Mouse (Mus musculus) thymus, postnatal 25 days (tissue): ENCODE results near the gene Serpine3.
"Not testable (repeated sequence)": the region's sequence is repeated elsewhere in the genome, so short reads cannot be mapped to it uniquely, and the experiment has no call there.

Experiments used
- DNase-seq: peaks from one replicate; pipeline ENCODE4 v3.0.0; 2022

Serpine3 gene

DNA sequence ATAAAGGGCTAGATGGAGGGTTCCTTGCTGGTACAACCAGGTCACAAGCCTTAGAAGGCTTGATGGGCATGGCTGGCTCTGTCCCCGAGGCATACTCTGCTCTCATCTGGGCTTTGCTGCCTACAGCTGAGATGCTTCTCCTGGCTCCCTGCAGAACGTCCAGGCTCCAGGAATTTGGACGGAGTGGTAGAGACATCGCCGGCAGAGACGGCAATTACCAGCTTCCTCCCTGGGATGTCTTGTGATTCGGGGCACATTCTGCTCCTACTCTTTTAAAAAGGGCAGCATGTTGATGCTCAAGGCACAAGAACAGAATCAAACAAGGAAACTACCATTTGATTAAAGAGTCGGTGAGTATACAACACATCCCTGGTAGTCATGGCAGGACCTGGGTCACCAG lies at the start of gene Serpine3:
TSS of gene Serpine3 (plus strand) at position 301 of the 400 bp plus-strand sequence.
- no peak for DNase-seq

- no peak for DNase-seq
Measured at GRCm38 (mm10) chr14:62622393-62622792, 41.1 kb upstream of the Serpine3 start.

- no peak for DNase-seq
Measured at GRCm38 (mm10) chr14:62627951-62628350, 35.5 kb upstream of the Serpine3 start.

DNA sequence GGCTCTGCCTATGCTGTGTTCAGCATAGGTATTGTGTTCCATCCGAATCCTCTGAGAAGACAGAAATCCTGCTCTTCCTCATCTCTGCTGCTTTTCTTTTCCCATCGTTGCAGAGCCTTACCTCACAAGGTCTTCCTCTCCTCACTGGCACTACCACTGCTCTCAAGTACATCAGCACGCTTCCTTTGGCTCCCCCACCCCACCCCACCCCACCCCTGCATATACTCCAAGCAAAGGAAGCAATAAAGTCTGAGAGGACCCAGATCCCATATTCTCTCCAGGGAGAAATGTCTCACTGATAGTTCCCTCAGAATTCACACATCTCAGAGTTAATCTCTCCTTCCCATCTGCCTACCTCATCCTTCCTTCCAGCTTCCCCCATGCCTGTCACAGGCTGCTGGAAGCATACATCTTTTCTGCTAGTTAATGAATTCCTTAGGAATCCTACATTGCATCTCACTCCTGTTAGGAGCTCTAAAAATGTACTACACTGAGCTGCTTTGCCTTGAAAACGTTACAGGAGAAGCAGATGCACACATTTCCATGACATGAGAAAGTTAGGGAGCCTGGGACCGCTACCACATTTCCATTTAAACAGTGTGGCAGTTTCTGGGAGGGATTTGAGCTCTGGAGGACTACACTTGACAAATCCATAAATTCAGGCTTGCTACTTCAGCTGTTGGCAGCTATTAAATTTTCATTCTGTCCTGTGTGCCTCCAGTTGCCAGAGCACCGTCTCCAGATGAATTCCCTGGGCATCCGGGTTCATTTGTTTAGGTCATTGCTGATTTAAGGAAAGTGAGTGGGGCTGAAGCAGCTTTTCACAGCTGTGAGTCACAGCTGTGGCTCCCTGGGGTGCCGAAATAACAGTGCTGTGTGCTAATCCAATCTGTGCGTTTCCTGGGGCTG lies 25.8 kb upstream of the Serpine3 start:
- no peak for DNase-seq

- no peak for DNase-seq
Measured at GRCm38 (mm10) chr14:62638345-62638702, 25.1 kb upstream of the Serpine3 start.

DNA sequence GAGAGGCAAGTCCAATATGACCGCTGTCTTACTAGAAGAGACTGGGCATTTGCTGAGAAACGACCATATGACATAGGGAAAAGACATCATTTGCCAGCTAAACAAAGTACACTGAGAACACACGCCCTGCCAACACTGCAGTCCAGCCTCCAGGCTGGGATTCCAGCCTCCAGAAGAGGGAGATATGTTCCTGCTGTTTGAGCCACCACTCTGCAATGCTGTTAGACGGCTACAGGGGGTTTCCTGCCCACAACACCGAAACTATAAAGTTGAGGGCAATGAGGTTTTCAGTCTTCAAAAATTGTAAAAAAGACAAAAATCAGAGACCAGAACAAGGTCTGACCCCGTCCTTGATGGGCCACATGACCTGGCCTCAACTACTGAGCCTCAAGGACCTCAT lies 24.4 kb upstream of the Serpine3 start:
- DNase-seq: no peak

GRCm38 (mm10) chr14:62639551-62639950 lies 23.9 kb upstream of the Serpine3 start:
- DNase-seq: no peak

- DNase-seq: no peak
Measured at GRCm38 (mm10) chr14:62640396-62640795, 23.1 kb upstream of the Serpine3 start.

GRCm38 (mm10) chr14:62642368-62642767 lies 21.1 kb upstream of the Serpine3 start:
- not testable (repeated sequence) for DNase-seq

GRCm38 (mm10) chr14:62648405-62648804 lies 15.1 kb upstream of the Serpine3 start:
- DNase-seq: no peak

- DNase-seq: no peak
Measured at GRCm38 (mm10) chr14:62650376-62650775, 13.1 kb upstream of the Serpine3 start.

- no peak for DNase-seq
Measured at GRCm38 (mm10) chr14:62651771-62652170, 11.7 kb upstream of the Serpine3 start.

- DNase-seq: no peak
Measured at GRCm38 (mm10) chr14:62655996-62656395, 7.5 kb upstream of the Serpine3 start.

DNA sequence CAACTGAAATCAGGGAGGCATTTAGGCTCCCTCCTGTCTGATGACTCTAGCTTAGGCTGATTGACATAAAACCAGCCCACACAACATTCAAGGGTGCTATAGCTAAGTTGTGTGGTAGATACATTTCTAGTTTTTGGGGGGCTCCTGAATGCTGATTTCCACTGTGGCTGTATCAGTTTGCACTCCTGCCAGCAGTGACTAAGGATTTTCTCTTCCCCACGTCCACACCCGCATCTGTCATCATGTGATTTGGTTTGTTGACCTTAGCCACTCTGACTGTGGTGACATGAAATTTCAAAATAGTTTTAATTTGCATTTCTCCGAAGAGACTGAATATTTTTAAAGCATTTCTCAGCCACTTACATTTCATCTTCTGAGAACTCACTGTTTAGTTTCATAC lies 6.0 kb upstream of the Serpine3 start:
- no peak for DNase-seq

- DNase-seq: no peak
Measured at GRCm38 (mm10) chr14:62662381-62662780, 1.1 kb upstream of the Serpine3 start.

- DNase-seq: no peak
Measured at GRCm38 (mm10) chr14:62664976-62665673, 1.7 kb downstream of the Serpine3 start.

GRCm38 (mm10) chr14:62673646-62674045 lies 10.2 kb downstream of the Serpine3 start:
- DNase-seq: no peak

DNA sequence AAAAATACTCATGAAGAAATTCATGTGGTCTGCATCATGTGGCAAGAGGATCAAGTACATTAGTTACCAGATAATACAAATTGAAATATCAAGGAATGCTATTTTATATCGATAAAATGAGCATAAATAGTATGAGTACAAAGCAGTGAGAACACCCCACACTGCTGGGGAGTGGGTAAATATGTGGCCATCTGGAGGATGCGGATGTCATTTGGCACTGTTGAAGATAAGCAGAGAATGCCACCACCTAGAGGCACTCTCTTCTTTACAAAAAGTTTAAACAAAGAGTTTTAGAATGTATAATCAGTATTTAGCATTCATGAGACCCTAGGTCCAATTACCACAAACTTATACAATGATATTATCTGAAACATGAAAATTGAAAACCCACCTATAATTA lies 54.7 kb downstream of the Serpine3 start:
- no peak for DNase-seq

DNA sequence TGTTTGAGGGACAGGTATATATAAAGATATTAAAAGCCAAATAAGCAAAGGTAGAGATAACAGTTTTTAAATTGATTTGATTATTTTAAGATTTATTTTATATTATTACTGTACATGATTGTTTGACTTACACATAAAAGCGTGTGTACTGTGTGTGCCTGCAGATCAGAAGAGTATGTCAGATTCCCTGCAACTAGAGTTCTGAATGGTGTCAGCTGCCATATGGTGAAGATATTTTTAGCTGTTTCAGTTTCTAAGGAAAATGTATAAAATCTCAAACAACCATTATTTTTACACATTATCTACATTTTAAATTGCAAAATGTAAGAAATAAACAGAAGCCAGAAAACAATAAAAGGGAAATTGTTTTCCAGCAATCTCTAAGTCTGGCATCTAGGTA lies 58.2 kb downstream of the Serpine3 start:
- no peak for DNase-seq

DNA sequence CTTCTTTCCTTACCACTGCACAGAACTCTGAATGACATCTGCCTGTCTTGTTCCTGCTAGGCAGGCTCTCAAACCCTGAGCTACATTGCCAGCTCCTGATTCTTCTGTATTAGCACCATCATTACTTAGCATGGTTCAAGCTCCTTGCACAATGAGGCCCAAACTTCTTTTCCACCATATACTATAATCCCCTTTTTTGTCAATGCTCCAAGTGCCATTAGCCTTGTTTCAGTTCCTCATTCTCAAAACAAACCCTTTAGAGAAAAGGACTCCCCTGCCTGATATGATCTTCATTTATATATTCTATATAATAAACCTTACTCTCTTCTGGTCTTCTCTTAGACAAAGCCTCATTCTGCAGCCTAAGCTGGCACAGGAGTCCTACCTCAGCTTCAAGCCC lies 61.1 kb downstream of the Serpine3 start:
- DNase-seq: no peak

DNA sequence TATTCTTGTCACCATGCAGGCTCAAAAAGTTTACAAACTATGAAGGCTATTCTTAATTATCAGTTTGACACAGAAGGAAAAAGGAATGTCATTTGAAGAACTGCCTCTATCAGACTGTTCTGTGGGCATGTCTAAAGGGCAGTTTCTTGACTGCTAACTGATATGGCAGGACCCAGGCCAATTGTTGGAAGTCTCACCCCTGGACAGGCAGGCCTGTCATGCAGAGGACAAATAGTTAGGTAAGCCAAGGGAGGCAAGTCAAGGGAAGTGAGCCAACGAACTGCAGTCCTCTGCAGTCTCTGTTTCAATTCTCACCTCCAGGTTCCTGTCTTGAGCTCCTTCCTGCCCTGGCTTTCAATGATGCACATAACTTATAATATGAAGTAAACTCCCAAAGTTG lies 68.4 kb downstream of the Serpine3 start:
- no peak for DNase-seq

- DNase-seq: no peak
Measured at GRCm38 (mm10) chr14:62733666-62734065, 70.2 kb downstream of the Serpine3 start.

DNA sequence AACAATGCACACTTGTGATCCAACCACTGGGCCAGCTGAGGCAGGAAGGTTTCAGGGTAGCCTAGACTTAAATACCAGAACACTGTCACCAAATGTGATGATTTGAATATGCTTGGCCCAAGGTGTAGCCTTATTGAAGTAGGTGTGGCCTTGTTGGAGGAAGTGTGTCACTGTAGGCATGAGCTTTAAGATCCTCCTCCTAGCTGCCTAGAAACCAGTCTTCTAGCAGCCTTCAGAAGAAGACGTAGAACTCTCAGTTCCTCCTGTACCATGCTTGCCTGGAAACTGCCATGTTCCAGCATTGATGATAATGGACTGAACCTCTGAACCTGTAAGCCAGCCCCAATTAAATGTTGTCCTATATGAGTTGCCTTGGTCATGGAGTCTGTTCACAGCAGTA lies 72.2 kb downstream of the Serpine3 start:
- no peak for DNase-seq
